Mouse (Mus musculus) lung, postnatal 0 days (tissue): ENCODE results near the gene Pgrmc1. TPM values are rescaled to one million over a fixed set of nuclear protein-coding genes. Genes with fewer than 3 reads are reported as not detected.

ENCODE experiments used
- ATAC-seq: fragments of 200-750 bp; cut with Nextera tagmentation; 2 replicates; pipeline ENCODE4 v1.8.0; 2017; ENCODE audit warnings: moderate library complexity
- DNase-seq: peaks from one replicate; pipeline ENCODE4 v3.0.0-alpha.2; 2016; ENCODE audit warnings: low spot score
- H3K27ac ChIP-seq: fragments of 300-500 bp; sonication (generic); 2 replicates; pipeline ENCODE4 v1.5.1; 2014; ENCODE audit warnings: antibody characterized with exemption, mild to moderate bottlenecking, low read length, mixed read lengths
- H3K27me3 ChIP-seq: fragments of 300-500 bp; sonication (generic); replicated peaks from 2 replicates; pipeline ENCODE4 v1.6.1; 2014; ENCODE audit warnings: low read length, mixed read lengths; ENCODE audit not compliant: insufficient read depth
- H3K36me3 ChIP-seq: fragments of 300-500 bp; sonication (generic); 2 replicates; pipeline ENCODE4 v1.6.1; 2014; ENCODE audit warnings: low read length, mixed read lengths; ENCODE audit not compliant: insufficient read depth
- H3K4me1 ChIP-seq: fragments of 300-500 bp; sonication (generic); 2 replicates; pipeline ENCODE4 v1.6.1; 2014; ENCODE audit warnings: antibody characterized with exemption, low read depth, low read length, mixed read lengths; ENCODE audit not compliant: insufficient read depth
- H3K4me2 ChIP-seq: fragments of 300-500 bp; sonication (generic); replicated peaks from 2 replicates; pipeline ENCODE4 v1.6.1; 2014; ENCODE audit warnings: low read depth, mild to moderate bottlenecking, low read length, moderate library complexity, mixed read lengths
- H3K4me3 ChIP-seq: fragments of 300-500 bp; sonication (generic); 2 replicates; pipeline ENCODE4 v1.5.1; 2014; ENCODE audit warnings: low read depth, low read length
- H3K9ac ChIP-seq: fragments of 300-500 bp; sonication (generic); replicated peaks from 2 replicates; pipeline ENCODE4 v1.6.1; 2014; ENCODE audit warnings: low read depth, mild to moderate bottlenecking
- H3K9me3 ChIP-seq: fragments of 300-500 bp; sonication (generic); 2 replicates; pipeline ENCODE4 v1.6.1; 2016; ENCODE audit warnings: low read length, mixed read lengths
- CTCF ChIP-seq: IDR thresholded peaks from 2 replicates; pipeline ENCODE4 v1.5.1; 2016; ENCODE audit warnings: antibody characterized with exemption, mild to moderate bottlenecking
- EP300 ChIP-seq: IDR thresholded peaks from 2 replicates; pipeline ENCODE4 v1.6.1; 2016; ENCODE audit warnings: antibody characterized with exemption, mild to moderate bottlenecking, control low read depth
- WGBS: fragments of 180-500 bp; shearing (Covaris S2); extraction: QIAGEN DNeasy Blood & Tissue Kit; methylation state at CpG from one replicate; pipeline ENCODE4 v1.1.7; 2014; 5-methylcytosine and 5-hydroxymethylcytosine counted together
- polyA plus RNA-seq: library from polyadenylated mRNA; unstranded; fragments of >200 nt; fragmentation: Nextera tagmentation; extraction: Ambion mirVana; gene quantifications from 2 replicates; pipeline ENCODE4 v1.2.1, GENCODE M21; 2015

Gene Pgrmc1
- polyA plus RNA-seq, 1 experiment from 2014 or later: 285 TPM

- ATAC-seq (no peak), DNase-seq (no peak)
- WGBS: 70% methylated on average over 4 of the region's 4 CpGs
- Histone ChIP-seq H3K27me3 (no peaks in the 10 kb centered on the region), H3K36me3 (no peaks in the 10 kb centered on the region), H3K4me3 (no peak overlapping the region), H3K9me3 (no peaks in the 10 kb centered on the region), H3K27ac (no peak overlapping the region), H3K9ac (no peak overlapping the region), H3K4me1 (no peaks in the 10 kb centered on the region), H3K4me2 (no peak overlapping the region)
- no peak for TF ChIP-seq EP300
- no peak for TF ChIP-seq CTCF
Measured at GRCm38 (mm10) chrX:36560170-36560569, 37.8 kb upstream of the Pgrmc1 start.

GRCm38 (mm10) chrX:36561650-36562049 is 36.4 kb upstream of the Pgrmc1 start:
- Histone ChIP-seq H3K4me2 (no peak overlapping the region; the same call in 1 of the 2 replicates), H3K4me1 (no peaks in the 10 kb centered on the region), H3K36me3 (no peaks in the 10 kb centered on the region), H3K27me3 (no peaks in the 10 kb centered on the region), H3K27ac (no peak overlapping the region), H3K9me3 (no peaks in the 10 kb centered on the region), H3K9ac (no peak overlapping the region), H3K4me3 (no peak overlapping the region)
- no peak for ATAC-seq
- peak; percentile 39 for DNase-seq
- no peak for TF ChIP-seq EP300
- peak; percentile 79 for TF ChIP-seq CTCF
- WGBS: 9% methylated on average over 7 of the region's 7 CpGs

GRCm38 (mm10) chrX:36562079-36562478 is 35.9 kb upstream of the Pgrmc1 start:
- H3K27me3 ChIP-seq: no peaks in the 10 kb centered on the region
- no peaks in the 10 kb centered on the region for H3K9me3 ChIP-seq
- H3K4me2 ChIP-seq: no peak overlapping the region; the same call in 1 of the 2 replicates
- DNase-seq (no peak), ATAC-seq (no peak)
- TF ChIP-seq EP300 (no peak), CTCF (no peak)
- no peaks in the 10 kb centered on the region for H3K36me3 ChIP-seq
- no peaks in the 10 kb centered on the region for H3K4me1 ChIP-seq
- 25% methylated on average over 3 of the region's 3 CpGs for WGBS
- H3K9ac ChIP-seq: no peak overlapping the region
- H3K4me3 ChIP-seq: no peak overlapping the region
- no peak overlapping the region for H3K27ac ChIP-seq

GRCm38 (mm10) chrX:36586629-36587303 is 11.2 kb upstream of the Pgrmc1 start:
- 56% methylated on average over 1 of the region's 1 CpGs for WGBS
- TF ChIP-seq CTCF (no peak), EP300 (no peak)
- H3K9ac ChIP-seq: no peak overlapping the region
- no peak overlapping the region for H3K4me2 ChIP-seq
- H3K27ac ChIP-seq: no peak overlapping the region
- no peaks in the 10 kb centered on the region for H3K36me3 ChIP-seq
- no peaks in the 10 kb centered on the region for H3K27me3 ChIP-seq
- H3K4me3 ChIP-seq: no peak overlapping the region
- no peak for ATAC-seq
- no peaks in the 10 kb centered on the region for H3K9me3 ChIP-seq
- DNase-seq: no peak
- no peaks in the 10 kb centered on the region for H3K4me1 ChIP-seq

- no peak overlapping the region for H3K9ac ChIP-seq
- peak; percentile 30 for DNase-seq
- no peaks in the 10 kb centered on the region for H3K9me3 ChIP-seq
- WGBS: 57% methylated on average over 8 of the region's 8 CpGs
- no peak overlapping the region for H3K27ac ChIP-seq
- no peaks in the 10 kb centered on the region for H3K4me1 ChIP-seq
- no peak overlapping the region for H3K4me2 ChIP-seq
- no peaks in the 10 kb centered on the region for H3K27me3 ChIP-seq
- no peaks in the 10 kb centered on the region for H3K36me3 ChIP-seq
- H3K4me3 ChIP-seq: no peak overlapping the region
- no peak for TF ChIP-seq EP300
- no peak for TF ChIP-seq CTCF
- peak; percentile 38 for ATAC-seq
Measured at GRCm38 (mm10) chrX:36587304-36588209, 10.4 kb upstream of the Pgrmc1 start.

- Histone ChIP-seq H3K9ac (no peak overlapping the region), H3K4me2 (no peak overlapping the region), H3K9me3 (no peaks in the 10 kb centered on the region), H3K27me3 (no peaks in the 10 kb centered on the region), H3K4me3 (no peak overlapping the region), H3K36me3 (no peaks in the 10 kb centered on the region), H3K4me1 (no peaks in the 10 kb centered on the region), H3K27ac (no peak overlapping the region)
- WGBS: 86% methylated on average over 7 of the region's 7 CpGs
- no peak for DNase-seq
- TF ChIP-seq CTCF (no peak), EP300 (no peak)
- no peak for ATAC-seq
Measured at GRCm38 (mm10) chrX:36590266-36590665, 7.7 kb upstream of the Pgrmc1 start.
